Mouse (Mus musculus): ENCODE results near the gene Rabggta.

DNA sequence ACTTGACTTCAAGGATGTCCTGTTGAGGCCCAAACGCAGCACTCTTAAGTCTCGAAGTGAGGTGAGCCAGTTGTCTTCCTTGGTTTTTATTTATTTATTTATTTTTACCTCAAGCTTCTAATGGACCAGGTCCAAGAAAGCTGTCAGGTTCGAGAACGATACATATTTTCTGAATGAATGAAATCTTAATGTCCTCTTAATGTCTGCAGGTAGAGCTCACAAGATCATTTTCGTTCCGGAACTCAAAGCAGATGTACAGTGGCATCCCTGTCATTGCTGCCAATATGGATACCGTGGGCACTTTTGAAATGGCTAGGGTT lies 49.4 kb downstream of the Rabggta start:
- TF ChIP-seq CTCF (IDR thresholded peaks at IDR 0.05; ENCODE audit: control insufficient read depth, insufficient read depth, insufficient replicate concordance, low read depth, low read length), result no peak
- TF ChIP-seq POLR2A (IDR thresholded peaks at IDR 0.05; ENCODE audit: control insufficient read depth, low read depth, low read length), result no peak
